Mouse (Mus musculus): ENCODE results near the gene Tbx21.

Gene Tbx21

GRCm38 (mm10) chr11:97143196-97143900 is 28.2 kb upstream of the Tbx21 start:
- Histone ChIP-seq H3K27me3 (ENCODE audit: control insufficient read depth, insufficient read depth, low read length, poor library complexity, severe bottlenecking) (no peaks in the 10 kb centered on the region), H3K36me3 (ENCODE audit: control insufficient read depth, insufficient read depth, low read length, poor library complexity, severe bottlenecking) (no peaks in the 10 kb centered on the region)
- DNase-seq (ENCODE audit: low read depth, low spot score), result peak; percentile 49

GRCm38 (mm10) chr11:97142159-97142608 is 27.1 kb upstream of the Tbx21 start:
- no peaks in the 10 kb centered on the region for H3K27me3 ChIP-seq (ENCODE audit: control insufficient read depth, insufficient read depth, low read length, poor library complexity, severe bottlenecking)
- peak; percentile 81 for DNase-seq (ENCODE audit: low read depth, low spot score)
- no peaks in the 10 kb centered on the region for H3K36me3 ChIP-seq (ENCODE audit: control insufficient read depth, insufficient read depth, low read length, poor library complexity, severe bottlenecking)

GRCm38 (mm10) chr11:97140811-97141210 is 25.7 kb upstream of the Tbx21 start:
- H3K36me3 ChIP-seq (ENCODE audit: control insufficient read depth, insufficient read depth, low read length, poor library complexity, severe bottlenecking), result no peaks in the 10 kb centered on the region
- no peaks in the 10 kb centered on the region for H3K27me3 ChIP-seq (ENCODE audit: control insufficient read depth, insufficient read depth, low read length, poor library complexity, severe bottlenecking)
- DNase-seq (ENCODE audit: low read depth, low spot score), result peak; percentile 77

- H3K36me3 ChIP-seq (ENCODE audit: control insufficient read depth, insufficient read depth, low read length, poor library complexity, severe bottlenecking), result no peaks in the 10 kb centered on the region
- no peaks in the 10 kb centered on the region for H3K27me3 ChIP-seq (ENCODE audit: control insufficient read depth, insufficient read depth, low read length, poor library complexity, severe bottlenecking)
- DNase-seq (ENCODE audit: low read depth, low spot score), result no peak
Observed at GRCm38 (mm10) chr11:97139256-97139655, 24.1 kb upstream of the Tbx21 start.

- no peak for DNase-seq (ENCODE audit: low read depth, low spot score)
- Histone ChIP-seq H3K36me3 (ENCODE audit: control insufficient read depth, insufficient read depth, low read length, poor library complexity, severe bottlenecking) (no peaks in the 10 kb centered on the region), H3K27me3 (ENCODE audit: control insufficient read depth, insufficient read depth, low read length, poor library complexity, severe bottlenecking) (no peaks in the 10 kb centered on the region)
Observed at GRCm38 (mm10) chr11:97138554-97139226, 23.6 kb upstream of the Tbx21 start.

- Histone ChIP-seq H3K36me3 (ENCODE audit: control insufficient read depth, insufficient read depth, low read length, poor library complexity, severe bottlenecking) (no peaks in the 10 kb centered on the region), H3K27me3 (ENCODE audit: control insufficient read depth, insufficient read depth, low read length, poor library complexity, severe bottlenecking) (no peaks in the 10 kb centered on the region)
- peak; percentile 72 for DNase-seq (ENCODE audit: low read depth, low spot score)
Observed at GRCm38 (mm10) chr11:97133270-97133669, 18.1 kb upstream of the Tbx21 start.

- DNase-seq (ENCODE audit: low read depth, low spot score), result no peak
- no peaks in the 10 kb centered on the region for H3K27me3 ChIP-seq (ENCODE audit: control insufficient read depth, insufficient read depth, low read length, poor library complexity, severe bottlenecking)
- no peaks in the 10 kb centered on the region for H3K36me3 ChIP-seq (ENCODE audit: control insufficient read depth, insufficient read depth, low read length, poor library complexity, severe bottlenecking)
Observed at GRCm38 (mm10) chr11:97132185-97132584, 17.1 kb upstream of the Tbx21 start.

GRCm38 (mm10) chr11:97131683-97132082 is 16.6 kb upstream of the Tbx21 start:
- H3K27me3 ChIP-seq (ENCODE audit: control insufficient read depth, insufficient read depth, low read length, poor library complexity, severe bottlenecking), result no peaks in the 10 kb centered on the region

GRCm38 (mm10) chr11:97130318-97130717 is 15.2 kb upstream of the Tbx21 start:
- peak; percentile 39 for DNase-seq (ENCODE audit: low read depth, low spot score)
- no peaks in the 10 kb centered on the region for H3K36me3 ChIP-seq (ENCODE audit: control insufficient read depth, insufficient read depth, low read length, poor library complexity, severe bottlenecking)
- H3K27me3 ChIP-seq (ENCODE audit: control insufficient read depth, insufficient read depth, low read length, poor library complexity, severe bottlenecking), result no peaks in the 10 kb centered on the region

More at GRCm38 (mm10) chr11:97131683-97132082, 16.6 kb upstream of the Tbx21 start:
- DNase-seq (ENCODE audit: low read depth, low spot score), result no peak
- H3K36me3 ChIP-seq (ENCODE audit: control insufficient read depth, insufficient read depth, low read length, poor library complexity, severe bottlenecking), result no peaks in the 10 kb centered on the region

GRCm38 (mm10) chr11:97128956-97129355 is 13.8 kb upstream of the Tbx21 start:
- no peaks in the 10 kb centered on the region for H3K27me3 ChIP-seq (ENCODE audit: control insufficient read depth, insufficient read depth, low read length, poor library complexity, severe bottlenecking)
- no peaks in the 10 kb centered on the region for H3K36me3 ChIP-seq (ENCODE audit: control insufficient read depth, insufficient read depth, low read length, poor library complexity, severe bottlenecking)
- no peak for DNase-seq (ENCODE audit: low read depth, low spot score)

- H3K27me3 ChIP-seq (ENCODE audit: control insufficient read depth, insufficient read depth, low read length, poor library complexity, severe bottlenecking), result no peaks in the 10 kb centered on the region
- no peaks in the 10 kb centered on the region for H3K36me3 ChIP-seq (ENCODE audit: control insufficient read depth, insufficient read depth, low read length, poor library complexity, severe bottlenecking)
- DNase-seq (ENCODE audit: low read depth, low spot score), result no peak
Observed at GRCm38 (mm10) chr11:97127470-97128223, 12.5 kb upstream of the Tbx21 start.

GRCm38 (mm10) chr11:97126645-97127468 is 11.7 kb upstream of the Tbx21 start:
- H3K27me3 ChIP-seq (ENCODE audit: control insufficient read depth, insufficient read depth, low read length, poor library complexity, severe bottlenecking), result no peaks in the 10 kb centered on the region
- H3K36me3 ChIP-seq (ENCODE audit: control insufficient read depth, insufficient read depth, low read length, poor library complexity, severe bottlenecking), result no peaks in the 10 kb centered on the region
- DNase-seq (ENCODE audit: low read depth, low spot score), result peak; percentile 84

- no peak for DNase-seq (ENCODE audit: low read depth, low spot score)
- H3K27me3 ChIP-seq (ENCODE audit: control insufficient read depth, insufficient read depth, low read length, poor library complexity, severe bottlenecking), result no peaks in the 10 kb centered on the region
- no peaks in the 10 kb centered on the region for H3K36me3 ChIP-seq (ENCODE audit: control insufficient read depth, insufficient read depth, low read length, poor library complexity, severe bottlenecking)
Observed at GRCm38 (mm10) chr11:97124266-97125036, 9.3 kb upstream of the Tbx21 start.

Data from splenic B cell, adult 2 months (primary cell).